Mouse (Mus musculus): ENCODE measurements around the gene Camta2.

Camta2 gene

DNA sequence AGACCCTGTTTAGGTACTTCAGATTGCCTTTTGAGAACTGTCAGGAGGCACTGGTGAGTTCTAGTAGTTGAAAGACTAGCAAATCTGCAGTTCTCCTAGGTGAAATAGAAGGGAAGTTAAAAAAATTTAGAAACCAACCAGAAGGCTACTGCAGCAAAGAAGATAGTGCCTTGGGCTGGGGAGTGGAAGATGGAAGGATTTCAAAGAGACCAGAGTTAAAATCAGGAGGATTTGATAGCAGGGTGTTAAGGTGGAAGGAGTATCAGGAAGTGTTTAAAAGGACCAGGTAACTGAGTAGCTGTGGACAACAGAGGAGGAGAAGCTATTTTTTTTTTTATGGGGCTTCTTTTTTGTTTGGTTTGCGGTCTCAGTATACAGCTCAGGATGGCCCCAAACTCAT, 50.1 kb downstream of the Camta2 start:
- no peak for TF ChIP-seq GATA4 (IDR thresholded peaks at IDR 0.05; ENCODE audit: insufficient replicate concordance, low read length)

DNA sequence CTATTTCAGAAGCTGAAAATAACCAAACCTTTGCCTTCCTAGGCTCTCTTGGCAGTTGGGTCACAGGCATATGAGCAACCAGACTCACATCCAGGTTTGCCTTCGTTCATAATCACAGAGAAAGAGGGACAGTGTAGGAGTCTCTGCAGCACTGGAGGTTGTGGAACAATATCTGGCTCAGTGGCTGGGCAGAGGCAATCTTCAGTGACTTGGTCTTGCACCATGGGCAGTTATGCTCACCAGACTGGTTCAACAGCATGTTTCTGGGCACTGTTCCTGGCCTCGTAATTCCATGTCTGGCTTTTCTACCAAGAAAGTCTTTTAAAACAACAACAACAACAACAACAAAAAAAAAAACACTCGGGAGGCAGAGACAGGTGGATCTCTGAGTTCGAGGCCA, 52.3 kb downstream of the Camta2 start:
- TF ChIP-seq GATA4 (IDR thresholded peaks at IDR 0.05; ENCODE audit: insufficient replicate concordance, low read length): no peak

DNA sequence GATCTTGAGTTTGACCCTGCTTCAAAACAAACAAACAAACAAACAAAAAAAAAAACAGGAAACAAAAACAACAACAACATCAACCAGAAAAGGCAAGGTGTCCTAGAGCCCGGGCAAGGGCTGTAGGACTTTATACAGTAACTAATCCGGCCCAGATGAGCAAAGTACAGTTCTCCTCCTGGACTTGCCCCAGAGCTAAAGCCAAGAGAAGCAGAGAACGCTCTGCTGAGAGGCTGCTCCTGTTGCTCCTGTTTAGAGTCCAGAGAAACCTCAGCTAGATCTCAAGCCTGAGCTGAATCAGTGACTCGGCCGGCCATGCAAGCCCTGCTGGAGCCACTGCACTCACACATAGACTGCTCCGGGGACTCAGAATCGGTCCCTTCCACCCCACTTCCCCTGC, 57.8 kb downstream of the Camta2 start:
- no peak for TF ChIP-seq GATA4 (IDR thresholded peaks at IDR 0.05; ENCODE audit: insufficient replicate concordance, low read length)

DNA sequence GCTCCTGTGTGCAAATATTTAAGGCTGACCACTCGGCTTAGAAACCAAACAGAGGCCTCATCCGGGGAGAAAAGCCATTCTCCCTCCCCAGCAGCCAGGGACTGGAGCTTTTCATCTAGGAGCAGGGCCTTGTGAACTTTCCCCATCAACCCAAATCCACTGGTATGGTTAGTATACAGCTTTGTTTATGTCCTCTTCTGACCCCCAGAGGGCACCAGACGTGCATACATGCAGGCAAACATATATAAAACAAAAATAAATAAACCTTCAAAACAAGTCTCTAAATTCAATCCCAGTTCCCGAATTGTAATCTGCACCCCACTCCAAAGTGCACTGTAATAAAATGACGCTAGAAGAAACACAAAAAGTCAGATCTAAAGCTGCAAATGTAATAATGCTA, 58.3 kb downstream of the Camta2 start:
- no peak for TF ChIP-seq GATA4 (IDR thresholded peaks at IDR 0.05; ENCODE audit: insufficient replicate concordance, low read length)

DNA sequence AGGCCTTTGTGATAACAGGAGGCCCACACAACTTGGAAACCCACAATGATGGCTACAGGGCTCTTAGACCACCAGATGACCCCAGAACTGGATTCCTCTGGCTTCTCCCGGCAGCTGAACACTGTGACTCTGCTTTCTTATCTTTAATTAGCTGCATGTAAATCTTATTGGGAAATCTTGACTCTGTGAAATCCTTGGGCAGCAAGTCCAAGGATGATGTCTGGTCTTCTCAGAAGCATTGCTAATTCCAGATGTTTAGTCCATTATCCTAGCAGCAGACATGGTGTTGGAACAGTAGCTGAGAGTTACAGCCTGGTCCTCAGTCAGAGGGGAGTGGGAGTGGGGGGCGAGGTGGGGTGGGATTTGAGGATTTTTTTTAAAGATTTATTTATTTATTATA, 59.5 kb downstream of the Camta2 start:
- no peak for TF ChIP-seq GATA4 (IDR thresholded peaks at IDR 0.05; ENCODE audit: insufficient replicate concordance, low read length)

DNA sequence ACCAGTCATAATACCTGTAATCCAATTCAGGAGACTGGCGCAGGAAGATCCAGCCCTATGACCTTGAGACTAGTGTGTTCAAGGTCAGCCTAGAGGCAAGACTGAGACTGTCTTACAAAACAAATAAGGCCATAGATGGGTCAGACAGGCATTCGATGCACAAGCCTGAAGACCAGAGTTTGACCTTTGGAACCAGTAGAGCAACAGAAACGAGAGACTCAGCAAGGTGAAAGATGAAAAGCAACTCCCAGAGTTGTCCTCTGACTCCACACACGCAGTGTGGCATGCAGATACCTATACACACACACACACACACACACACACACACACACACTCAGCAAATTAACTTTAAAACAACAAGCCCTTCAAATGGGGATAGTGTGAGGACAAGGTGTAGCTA, 61.0 kb downstream of the Camta2 start:
- TF ChIP-seq GATA4 (IDR thresholded peaks at IDR 0.05; ENCODE audit: insufficient replicate concordance, low read length): no peak

DNA sequence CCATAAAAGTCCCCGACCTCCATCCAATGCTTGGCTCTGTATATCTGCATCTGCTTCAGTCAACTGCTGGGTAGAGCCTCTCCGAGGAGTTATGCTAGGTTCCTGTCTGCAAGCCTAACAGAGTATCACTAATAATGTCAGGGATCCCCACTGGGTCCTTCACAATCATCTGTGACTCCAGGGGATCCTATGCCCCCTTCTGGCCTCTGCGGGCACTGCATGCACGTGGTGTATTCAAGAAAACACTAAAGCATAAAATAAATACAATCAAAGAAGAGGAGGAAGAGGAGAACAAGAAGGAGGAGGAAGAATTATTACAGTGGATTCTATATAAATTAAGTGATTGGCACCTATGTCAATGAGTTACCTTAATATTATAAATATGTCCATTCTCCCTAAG, 62.4 kb downstream of the Camta2 start:
- TF ChIP-seq GATA4 (IDR thresholded peaks at IDR 0.05; ENCODE audit: insufficient replicate concordance, low read length): no peak

DNA sequence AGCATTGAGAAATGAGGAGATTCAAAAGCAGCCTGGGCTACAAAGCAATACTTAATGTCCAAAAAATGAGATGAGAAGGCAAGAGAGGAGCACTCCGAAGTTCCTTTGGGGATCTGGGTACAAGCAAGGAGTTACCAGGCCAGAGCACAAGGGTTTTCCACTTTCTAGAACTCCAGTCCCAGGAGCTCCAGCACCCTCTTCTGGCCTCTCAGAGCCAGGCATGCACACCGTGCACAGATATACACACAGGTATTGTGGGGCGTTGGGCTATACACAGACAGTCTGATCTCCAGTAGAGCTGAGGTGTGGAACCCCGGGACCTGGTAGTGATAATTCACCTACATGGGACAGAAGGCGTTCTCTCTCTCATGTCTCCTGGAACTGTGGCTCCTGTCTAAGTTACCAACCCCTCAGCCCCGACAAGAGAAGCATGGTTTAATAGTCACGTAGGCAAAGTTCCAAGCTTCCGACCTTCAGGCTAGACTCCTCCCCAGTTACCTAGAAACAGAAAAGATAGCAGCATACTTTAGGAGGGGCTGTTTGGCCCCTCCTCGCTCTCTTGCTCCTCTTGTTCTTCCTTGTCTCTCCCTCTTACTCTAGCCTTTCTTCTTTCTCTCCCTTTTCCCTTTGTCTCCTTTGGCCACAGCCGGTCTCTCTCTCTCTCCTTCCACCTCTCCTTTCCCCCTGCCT, 64.7 kb downstream of the Camta2 start:
- TF ChIP-seq GATA4 (IDR thresholded peaks at IDR 0.05; ENCODE audit: insufficient replicate concordance, low read length): no peak

DNA sequence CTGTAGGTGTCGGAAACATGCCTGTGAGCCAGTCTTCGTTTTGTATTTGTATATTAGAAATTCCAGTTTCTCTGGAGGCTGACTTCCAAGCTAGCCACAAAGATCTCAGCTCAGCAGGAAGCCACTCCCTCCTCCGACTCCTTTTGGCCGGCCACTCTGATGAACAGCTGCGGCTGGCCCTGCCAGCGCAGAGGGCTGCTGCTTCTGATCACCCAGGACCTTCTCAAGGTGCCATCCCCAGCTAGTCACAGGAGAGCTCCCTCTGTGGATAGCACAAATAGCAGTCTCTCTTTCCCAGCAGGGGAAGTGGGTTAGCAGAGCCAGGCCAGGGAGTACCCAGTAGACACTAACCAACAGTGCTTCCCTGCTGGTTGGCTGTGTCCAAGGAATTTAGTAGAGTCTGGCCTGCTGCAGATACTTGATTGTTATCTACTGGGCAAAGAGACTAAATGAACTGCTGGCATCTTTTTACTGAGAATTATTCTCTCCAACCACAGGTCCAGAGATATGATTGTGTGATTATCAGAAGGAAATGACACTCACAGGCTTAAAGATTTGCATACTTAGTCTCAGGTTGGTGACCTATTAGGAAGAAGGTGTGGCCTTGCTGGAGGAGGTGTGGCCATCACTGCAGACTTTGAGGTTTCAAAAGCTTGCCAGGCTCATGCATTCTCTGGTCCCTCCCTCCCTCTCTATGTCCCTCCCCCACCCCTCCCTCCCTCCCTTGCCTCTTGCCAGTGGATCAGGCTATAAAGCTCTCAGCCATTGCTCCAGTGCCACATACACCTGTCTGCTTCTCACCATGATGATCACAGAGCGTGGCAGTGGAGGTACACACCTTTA, 65.7 kb downstream of the Camta2 start:
- TF ChIP-seq GATA4 (IDR thresholded peaks at IDR 0.05; ENCODE audit: insufficient replicate concordance, low read length): no peak

All from liver, adult (tissue).